Mouse (Mus musculus) cortical plate, adult 2 months (tissue): ENCODE measurements at regions not wholly inside any gene's neighbourhood (a gene's known extent, or its start where the extent isn't known, plus 50 kb on each side); places are given as distances from the start of the nearest gene placed in this dataset.

Source experiments
- CTCF ChIP-seq: fragments of 200-500 bp; IDR thresholded peaks from 2 replicates; pipeline ENCODE4 v1.5.1; 2011; ENCODE audit warnings: mild to moderate bottlenecking, control low read depth, low read length; ENCODE audit not compliant: insufficient read depth; ENCODE audit errors: extremely low read depth
- POLR2A ChIP-seq: fragments of 200-500 bp; IDR thresholded peaks from 2 replicates; pipeline ENCODE4 v1.6.1; 2011; ENCODE audit warnings: mild to moderate bottlenecking, low read length, control low read depth; ENCODE audit not compliant: insufficient read depth; ENCODE audit errors: extremely low read depth

DNA sequence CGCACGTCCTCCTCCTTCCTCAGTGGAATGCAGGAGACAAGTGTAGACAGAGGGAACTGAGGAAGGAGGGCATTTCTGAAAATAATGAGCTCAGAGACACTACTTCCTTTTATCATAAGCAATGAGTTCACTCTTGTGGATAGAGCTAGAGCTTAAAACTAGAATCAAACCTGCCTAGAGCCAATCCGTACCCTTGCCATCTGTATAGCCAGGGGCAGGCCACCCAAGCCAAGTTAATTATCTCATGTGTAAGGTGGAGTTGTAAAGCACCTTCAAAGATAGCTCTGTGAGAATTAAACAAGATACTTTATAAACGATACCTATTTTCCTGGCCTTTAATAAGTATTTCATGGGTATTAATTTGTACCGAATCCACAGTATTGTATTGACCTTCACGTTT is 113.4 kb upstream of the Sptlc3 start:
- TF ChIP-seq CTCF (no peak), POLR2A (no peak)
